Mouse (Mus musculus): ENCODE measurements around the gene Shroom3.

DNA sequence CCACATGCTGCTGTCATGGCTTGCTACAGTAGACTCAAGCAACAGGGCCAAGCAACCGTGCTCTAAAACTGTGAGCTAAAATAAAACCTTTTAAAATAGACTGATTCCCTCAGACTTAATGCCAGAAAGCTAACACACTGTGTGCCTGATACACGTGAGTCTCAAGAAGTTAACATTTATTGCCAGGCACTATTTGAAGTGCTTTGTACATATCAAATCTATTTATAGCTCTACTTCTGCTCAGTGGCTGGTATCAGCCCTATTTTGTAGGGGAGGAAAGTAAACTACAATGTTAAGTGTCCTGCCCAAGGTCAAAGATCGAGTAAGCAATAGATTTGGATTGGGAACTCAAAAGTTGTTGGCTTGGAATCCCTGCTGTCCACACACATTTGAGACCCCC, 227.6 kb downstream of the Shroom3 start:
- TF ChIP-seq POLR2A (IDR thresholded peaks at IDR 0.05; ENCODE audit: borderline replicate concordance, insufficient read depth, low read length) (no peak), CTCF (IDR thresholded peaks at IDR 0.05; ENCODE audit: borderline replicate concordance, insufficient read depth, low read depth, low read length) (no peak)

Data from cerebellum, adult 2 months (tissue).